Mouse (Mus musculus): ENCODE measurements around the gene Ccdc39. TPM values are rescaled to one million over a fixed set of nuclear protein-coding genes. Genes with fewer than 3 reads are reported as not detected.

Gene Ccdc39
- polyA plus RNA-seq (2017; shearing (Covaris generic)): 0.20 TPM

DNA sequence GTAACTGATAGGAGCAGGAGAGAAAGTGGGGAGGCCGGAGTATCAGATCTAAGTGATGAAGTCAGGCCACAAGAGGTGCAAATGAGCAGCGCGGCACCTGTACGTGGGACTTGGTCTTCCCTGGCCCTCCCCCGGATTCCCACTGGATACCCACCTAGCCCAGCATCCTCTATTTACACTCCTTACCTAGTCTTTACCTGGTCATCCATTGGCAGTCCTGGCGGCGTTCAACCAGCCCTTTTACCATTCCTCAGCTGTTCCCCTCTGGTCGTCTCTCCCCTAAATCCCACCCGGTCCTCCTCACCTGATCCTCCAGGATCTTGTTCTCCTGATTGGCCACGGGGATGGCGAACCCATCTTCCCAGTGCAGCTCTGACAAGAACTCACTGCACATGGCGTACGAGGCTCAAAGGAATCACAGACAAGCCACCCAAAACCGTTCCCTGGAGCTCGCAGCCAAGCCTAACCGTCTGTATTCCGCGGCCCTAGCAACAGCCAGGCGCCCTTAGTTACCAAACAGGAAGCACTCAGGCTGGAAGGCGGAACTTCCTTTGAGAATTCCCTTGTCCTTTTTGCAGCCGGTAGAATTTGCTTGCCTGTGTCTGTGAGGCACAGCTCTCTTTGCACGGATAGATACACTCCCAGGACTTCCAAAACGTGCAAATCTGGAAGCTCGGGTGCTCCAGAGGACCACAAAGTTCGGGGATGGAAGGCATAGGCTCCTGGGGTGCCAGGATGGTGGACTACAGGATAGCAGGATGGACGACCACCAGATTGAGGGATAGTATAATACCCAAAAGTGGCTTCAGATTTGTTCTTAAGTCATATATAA is at the start of gene Ccdc39:
Gene Ccdc39 (minus strand): TSS at position 510 of the 832 bp plus-strand sequence.

DNA sequence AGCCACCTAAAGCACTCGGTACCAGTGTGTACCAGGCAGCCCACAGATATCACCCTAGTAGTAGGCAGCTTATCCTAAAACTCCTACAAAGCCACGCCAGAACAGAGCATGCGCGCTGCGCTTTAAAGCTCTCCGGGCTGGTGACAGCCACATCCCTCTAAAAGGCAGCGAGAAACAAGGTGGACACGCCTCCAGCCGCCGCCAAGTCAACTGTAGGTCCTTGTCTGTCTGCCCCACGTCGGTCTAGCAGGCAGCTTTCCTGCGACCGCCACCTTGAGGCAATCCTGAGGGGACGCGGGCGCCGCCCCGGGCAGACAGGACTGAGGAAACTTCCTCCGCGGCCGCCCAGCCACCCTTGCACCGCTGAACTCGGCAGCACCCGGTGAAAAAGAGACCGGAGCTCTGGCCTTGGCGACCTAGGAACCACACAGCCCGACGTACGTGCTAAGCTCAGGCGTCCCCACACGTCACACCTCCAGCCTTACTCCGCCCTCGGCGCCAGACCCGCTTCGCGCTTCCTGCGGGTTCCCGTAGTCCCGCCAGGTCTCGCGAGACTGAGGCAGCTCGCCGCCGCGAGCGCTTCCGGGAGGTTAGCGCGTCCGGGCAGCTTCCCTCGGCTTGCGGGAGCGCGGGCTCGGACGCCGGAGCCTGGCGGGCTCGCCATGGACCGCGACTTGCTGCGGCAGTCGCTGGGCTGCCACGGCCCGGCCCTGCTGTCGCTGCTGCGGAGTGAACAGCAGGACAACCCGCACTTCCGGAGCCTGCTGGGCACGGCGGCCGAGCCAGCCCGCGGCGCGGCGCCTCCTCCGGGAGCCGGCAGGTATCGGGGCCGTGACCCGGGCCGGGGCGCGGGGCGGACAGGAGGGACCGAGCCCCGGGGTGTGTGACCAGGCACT is 44.2 kb downstream of the Ccdc39 start, which contains the start of gene Ttc14:
Gene Ttc14 (plus strand): TSS at position 216 of the 896 bp plus-strand sequence.

Other genes with a start within 250 kb of the Ccdc39 start
- gene Ttc14, start 44.5 kb downstream of the Ccdc39 start, polyA plus RNA-seq (2017; shearing (Covaris generic)): 178 TPM
- 39.7 TPM for gene Fxr1, start 175.6 kb upstream of the Ccdc39 start, polyA plus RNA-seq (2017; shearing (Covaris generic))
- 144 TPM for gene Dnajc19, start 237.0 kb upstream of the Ccdc39 start, polyA plus RNA-seq (2017; shearing (Covaris generic))

All from CD4-positive, CD25-positive, alpha-beta regulatory T cell (primary cell).